Mouse (Mus musculus) pancreas, adult 10 weeks (tissue): ENCODE data around the gene Parp9. TPM values are rescaled to one million over a fixed set of nuclear protein-coding genes. Genes with fewer than 3 reads are reported as not detected.

Experiments used
- polyA plus RNA-seq: library from polyadenylated mRNA; stranded (reverse); fragments of 350-450 nt; fragmentation: Illumina TruSeq; extraction: RNeasy Lipid Tissue Mini Kit (QIAGEN cat#74804); gene quantifications from one replicate; pipeline ENCODE4 v1.2.3, GENCODE M21; 2015; ENCODE audit warnings: low read depth, low replicate concordance; ENCODE audit not compliant: insufficient read depth

The Parp9 gene
- polyA plus RNA-seq: 3.7 TPM

DNA sequence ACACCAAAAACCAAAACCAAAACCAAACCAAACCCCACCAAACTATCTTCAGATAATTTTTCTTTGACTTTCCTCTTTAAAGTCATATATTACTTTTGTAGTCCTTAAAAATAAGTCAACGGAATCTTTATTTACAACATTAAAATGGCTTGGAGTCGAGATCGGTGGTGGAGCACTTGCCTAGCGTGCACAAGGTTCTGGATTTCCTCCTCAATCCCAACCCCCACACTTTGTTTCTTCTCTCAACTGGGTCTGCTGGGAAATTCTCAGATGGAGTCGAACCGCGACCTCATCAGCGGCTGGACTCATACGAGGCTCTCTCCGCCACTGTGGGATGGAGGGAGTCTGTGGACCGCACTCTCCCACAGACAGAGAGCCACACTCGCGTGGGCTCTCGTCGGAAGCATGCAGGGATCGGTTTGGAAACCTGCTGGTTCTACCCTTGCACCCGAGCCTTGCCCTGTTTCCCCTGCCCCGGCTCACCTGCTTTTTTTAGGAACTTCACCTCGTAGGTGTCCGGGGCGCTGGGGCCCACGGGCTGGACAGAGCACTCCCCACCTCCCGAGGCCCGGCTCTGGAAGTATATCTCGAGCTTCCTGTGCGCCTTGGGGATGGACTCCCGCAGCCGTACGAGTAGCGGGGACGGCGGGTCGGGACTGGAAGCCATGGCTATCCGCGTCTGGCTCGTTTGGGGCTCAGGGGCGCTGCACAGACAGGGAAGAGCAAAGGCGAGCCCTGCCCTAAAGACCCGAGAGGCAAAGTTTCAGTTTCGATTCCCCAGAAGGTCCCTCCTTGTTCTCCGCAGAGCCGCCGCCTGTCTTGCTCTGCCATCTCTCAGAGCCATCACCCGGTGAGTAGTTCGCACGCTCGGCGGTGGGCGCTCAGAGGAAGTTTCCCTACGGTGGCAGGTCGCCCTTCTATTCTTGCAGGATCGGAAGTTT is at the start of gene Parp9, which contains the start of gene Dtx3l:
Gene Parp9 (plus strand): TSS at position 260 of the 941 bp plus-strand sequence.
Gene Dtx3l (minus strand): TSS at position 941 of the 941 bp plus-strand sequence.

DNA sequence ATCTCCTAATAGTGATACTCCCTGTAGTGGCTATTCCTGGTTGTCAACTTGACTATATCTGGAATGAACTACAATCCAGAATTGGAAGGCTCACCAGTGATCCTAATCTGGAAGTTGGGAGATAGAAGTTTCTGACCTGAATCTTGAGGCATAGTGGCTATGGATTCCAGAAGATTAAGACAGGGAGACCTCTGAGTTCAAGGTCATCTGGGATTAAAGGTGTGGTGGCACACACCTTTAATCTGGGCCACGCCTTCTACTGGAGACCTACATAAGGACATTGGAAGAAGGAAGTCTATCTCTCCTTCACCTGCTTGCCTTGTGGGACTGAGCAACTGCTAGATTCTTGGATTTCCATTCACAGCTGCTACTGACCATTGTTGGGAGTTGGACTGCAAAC is 40.2 kb downstream of the Parp9 start, which contains the start of gene Kpna1:
Gene Kpna1 (plus strand): TSS at position 301 of the 400 bp plus-strand sequence.

Other genes with a start within 250 kb of the Parp9 start
- gene Dirc2, start 169.1 kb upstream of the Parp9 start, polyA plus RNA-seq: 2.8 TPM
- gene Hspbap1, start 168.1 kb upstream of the Parp9 start, polyA plus RNA-seq: 0.89 TPM
- 6.6 TPM for gene Parp14, start 66.9 kb upstream of the Parp9 start, polyA plus RNA-seq
- gene Dtx3l, start 681 bp downstream of the Parp9 start, polyA plus RNA-seq: 2.1 TPM
- 5.1 TPM for gene Kpna1, start 40.3 kb downstream of the Parp9 start, polyA plus RNA-seq
- 1.8 TPM for gene Wdr5b, start 102.7 kb downstream of the Parp9 start, polyA plus RNA-seq
- 19.9 TPM for gene Fam162a, start 133.1 kb downstream of the Parp9 start, polyA plus RNA-seq
- 19.4 TPM for gene Ccdc58, start 133.2 kb downstream of the Parp9 start, polyA plus RNA-seq
- not detected for gene Csta1, start 192.8 kb downstream of the Parp9 start, polyA plus RNA-seq
- gene Stfa2l1, start 218.3 kb downstream of the Parp9 start, polyA plus RNA-seq: not detected
- not detected for gene Gm5483, start 245.7 kb downstream of the Parp9 start, polyA plus RNA-seq